Mouse (Mus musculus): ENCODE results near the gene Calm2.

GRCm38 (mm10) chr17:87458911-87459749 is 12.4 kb upstream of the Calm2 start:
- no peak for TF ChIP-seq E2F4 (IDR thresholded peaks at IDR 0.05; ENCODE audit: borderline replicate concordance, low read depth, low read length)
- no peak for TF ChIP-seq ETS1 (IDR thresholded peaks at IDR 0.05; ENCODE audit: low read depth, low read length)
- no peak for TF ChIP-seq POLR2AphosphoS5 (IDR thresholded peaks at IDR 0.05; ENCODE audit: borderline replicate concordance, low read depth, low read length)
- no peak for TF ChIP-seq RCOR1 (IDR thresholded peaks at IDR 0.05; ENCODE audit: low read depth, low read length)
- no peak for TF ChIP-seq MAZ (IDR thresholded peaks at IDR 0.05; ENCODE audit: low read depth, low read length)
- no peak for TF ChIP-seq CTCF (IDR thresholded peaks at IDR 0.05 in 2 of 3, conservative IDR thresholded peaks at IDR 0.05 in 1 of 3; ENCODE audit: control insufficient read depth in 1 of 3, insufficient read depth in 1 of 3, low read depth in 2 of 3, low read length in 3 of 3, poor library complexity in 1 of 3, severe bottlenecking in 1 of 3)

All from MEL (cell line).